Mouse (Mus musculus) embryonic stem cell, embryonic (primary cell): ENCODE data around the gene Tmem221.

Experiments
- CTCF ChIA-PET, 4 experiments: fragments of 300-600 bp in 2 of 4; fragments of 350-600 bp in 2 of 4; sonication (Branson Sonifier 250); formaldehyde crosslinking; loops; one replicate each; lab custom pipeline; 2022; ENCODE audit warnings: inconsistent platforms in 2 of 4; lab: Charles Lee
- POLR2A ChIA-PET, 4 experiments: fragments of 300-600 bp in 2 of 4; fragments of 350-600 bp in 2 of 4; sonication (Branson Sonifier 250); formaldehyde crosslinking; loops; one replicate each; lab custom pipeline; 2022; ENCODE audit warnings: antibody characterized with exemption in 4 of 4, inconsistent platforms in 1 of 4; lab: Charles Lee

Gene Tmem221

DNA sequence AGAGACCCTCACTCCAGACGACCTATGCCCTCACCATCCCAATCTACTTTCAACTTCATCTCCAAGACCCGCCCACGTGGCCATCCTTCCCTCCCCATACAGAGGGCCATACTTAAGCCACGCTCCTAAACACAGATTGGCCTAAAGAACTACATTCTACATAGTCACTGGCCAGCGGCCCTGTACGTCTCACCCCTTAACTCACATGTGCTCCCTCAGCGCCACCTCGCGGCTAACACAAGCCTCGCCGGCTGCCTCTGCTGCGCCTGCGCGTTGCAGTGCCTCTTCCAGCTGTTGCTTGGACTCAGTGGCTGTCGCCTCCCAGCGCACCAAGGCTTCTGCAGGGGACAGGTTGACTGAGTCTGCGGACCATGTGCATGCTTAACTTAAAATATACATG is 37.0 kb downstream of the Tmem221 start:
- ChIA-PET CTCF (interaction anchor here (0.5 to 2.9 kb wide), 41 partner anchors 9 to 682 kb away, joined by 3 to 15 read pairs (median 4); partner anchors contain the start of genes Gtpbp3 (in 2 of the 4), Arrdc2 (in 1 of the 4), Bst2 (in 1 of the 4) and Dda1 (in 1 of the 4)), POLR2A (interaction anchor here in 3 of 4 experiments (0.6 to 3.1 kb wide), 15 partner anchors 9 to 155 kb away, joined by 3 to 17 read pairs (median 3); partner anchors contain the start of genes Mrpl34 (in 2 of the 3), Jak3 (in 1 of the 3), Mvb12a (in 1 of the 3) and Plvap (in 1 of the 3))

DNA sequence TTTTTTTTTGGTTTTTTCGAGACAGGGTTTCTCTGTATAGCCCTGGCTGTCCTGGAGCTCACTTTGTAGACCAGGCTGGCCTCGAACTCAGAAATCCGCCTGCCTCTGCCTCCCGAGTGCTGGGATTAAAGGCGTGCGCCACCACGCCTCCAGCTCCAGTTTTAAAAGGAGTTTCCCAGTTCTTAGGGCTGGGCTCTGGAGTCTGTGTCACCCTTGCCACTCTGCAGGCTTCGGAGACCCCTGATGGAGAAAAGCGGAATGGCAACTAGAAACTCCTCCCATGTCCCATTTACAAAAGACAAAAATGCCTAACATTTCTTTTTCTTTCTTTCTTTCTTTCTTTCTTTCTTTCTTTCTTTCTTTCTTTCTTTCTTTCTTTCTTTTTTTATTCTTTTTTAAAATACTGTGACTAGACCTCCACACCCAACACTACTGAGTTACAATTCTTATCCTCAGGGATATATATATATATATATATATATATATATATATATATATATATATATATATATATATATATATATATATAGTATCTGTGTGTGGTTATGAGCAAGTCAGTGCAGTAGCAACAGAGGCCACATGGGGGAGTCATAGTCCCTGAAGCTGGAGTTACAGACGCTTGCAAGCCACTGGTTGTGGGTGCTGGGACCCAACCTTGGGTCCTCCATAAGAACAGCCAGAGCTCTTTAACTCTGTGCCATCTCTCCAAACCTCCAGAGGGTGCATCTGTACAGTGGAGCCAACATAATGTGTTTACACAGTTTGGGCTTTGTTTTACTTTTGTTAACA is 39.4 kb downstream of the Tmem221 start:
- ChIA-PET CTCF (interaction anchor here (0.5 to 3.2 kb wide), 94 partner anchors 7 to 994 kb away, joined by 3 to 47 read pairs (median 4); partner anchors contain the start of genes Mrpl34 (in 2 of the 4), Arrdc2 (in 1 of the 4), Bst2 (in 1 of the 4) and Colgalt1 (in 1 of the 4)), POLR2A (interaction anchor here (0.5 to 2.5 kb wide), 27 partner anchors 11 to 1742 kb away, joined by 3 to 14 read pairs (median 4); partner anchors contain the start of genes Abhd8 (in 1 of the 4), Bst2 (in 1 of the 4), Colgalt1 (in 1 of the 4) and Gtpbp3 (in 1 of the 4))

DNA sequence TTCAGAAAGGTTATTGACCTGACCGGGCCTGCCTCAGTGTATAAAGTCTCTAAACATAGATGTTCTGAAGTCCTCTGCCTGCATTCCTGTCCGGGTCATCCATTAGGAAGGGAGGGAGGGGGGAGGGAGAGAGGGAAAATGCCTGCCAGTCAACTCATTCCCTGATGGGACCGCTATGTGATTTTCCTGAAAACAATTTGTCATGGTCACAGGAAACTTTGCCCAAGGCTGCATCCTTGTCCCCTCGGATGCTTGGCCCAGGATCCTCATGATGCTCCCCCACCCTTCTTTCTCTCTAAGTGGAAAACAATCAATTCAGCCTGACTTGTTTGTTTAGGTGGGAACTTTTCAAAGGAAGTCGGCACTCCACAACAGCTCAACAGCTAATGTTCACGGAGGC is 41.9 kb downstream of the Tmem221 start:
- POLR2A ChIA-PET = interaction anchor here in 1 of 4 experiments (1.2 kb wide), 1 partner anchor 9 kb away, joined by 4 read pairs; no protein-coding TSS in a partner anchor
- CTCF ChIA-PET = interaction anchor here in 1 of 4 experiments (2.5 kb wide), 1 partner anchor 52 kb away, joined by 15 read pairs; the partner anchor contains the start of gene Mrpl34

DNA sequence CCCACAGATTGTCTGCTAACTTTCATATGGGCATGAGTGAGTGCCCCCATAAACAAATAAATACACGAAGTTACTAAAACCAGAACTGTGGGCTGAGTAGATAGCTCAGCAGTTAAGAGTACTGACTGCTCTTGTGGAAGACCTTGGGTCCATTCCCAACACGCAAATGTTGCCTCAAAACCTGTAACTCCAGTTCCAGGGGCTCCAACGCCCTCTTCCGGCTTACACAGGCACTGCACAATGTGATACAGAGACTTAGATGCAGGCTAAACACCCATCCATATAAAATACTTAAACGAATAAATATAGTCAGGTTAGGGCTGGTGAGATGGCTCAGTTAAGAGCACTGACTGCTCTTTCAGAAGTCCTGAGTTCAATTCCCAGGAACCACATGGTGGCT is 43.6 kb downstream of the Tmem221 start:
- ChIA-PET CTCF (interaction anchor here in 2 of 4 experiments (0.7 to 1.6 kb wide), 4 partner anchors 50 to 111 kb away, joined by 3 to 5 read pairs (median 4); partner anchors contain the start of gene Mrpl34 (in 1 of the 2)), POLR2A (interaction anchor here in 2 of 4 experiments (0.6 to 1.0 kb wide), 5 partner anchors 11 to 106 kb away, joined by 3 to 4 read pairs (median 3); partner anchors contain the start of gene Ccdc194 (in 1 of the 2))

DNA sequence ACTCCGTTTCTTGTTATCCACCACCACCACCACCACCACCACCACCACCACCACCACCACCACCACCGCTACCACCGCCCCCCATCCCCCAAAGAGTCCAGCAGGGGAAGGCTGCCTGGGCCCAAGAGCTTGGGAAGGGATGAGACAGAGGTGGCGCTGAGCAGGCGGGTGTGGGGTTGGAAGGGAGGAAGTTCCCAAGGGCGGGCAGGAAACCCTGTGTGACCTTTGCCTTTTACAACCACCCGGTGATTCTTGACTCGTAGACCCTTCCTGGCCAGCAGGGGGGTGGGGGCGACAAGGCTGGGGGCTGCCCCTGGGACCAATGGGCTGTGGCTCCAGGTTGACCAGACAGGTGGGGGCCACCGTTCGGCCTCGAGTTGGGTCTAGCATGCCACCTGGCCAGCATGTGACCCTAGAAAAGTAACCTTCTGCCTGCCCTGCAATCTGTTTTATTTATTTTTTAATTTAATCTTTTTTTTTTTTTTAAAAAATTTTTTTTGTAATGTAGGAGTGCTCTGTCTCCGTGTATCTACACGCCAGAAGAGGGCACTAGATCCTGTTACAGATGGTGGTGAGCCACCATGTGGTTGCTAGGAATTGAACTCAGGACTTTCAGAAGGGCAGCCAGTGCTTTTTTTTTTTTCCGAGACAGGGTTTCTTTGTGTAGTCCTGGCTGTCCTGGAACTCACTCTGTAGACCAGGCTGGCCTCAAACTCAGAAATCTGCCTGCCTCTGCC is 45.5 kb downstream of the Tmem221 start:
- CTCF ChIA-PET = interaction anchor here in 1 of 4 experiments (1.1 to 1.6 kb wide), 3 partner anchors 9 to 72 kb away, joined by 3 to 5 read pairs (median 5); no protein-coding TSS in a partner anchor
- POLR2A ChIA-PET = interaction anchor here in 2 of 4 experiments (0.6 to 0.9 kb wide), 4 partner anchors 26 to 786 kb away, joined by 3 to 5 read pairs (median 4); no protein-coding TSS in a partner anchor

DNA sequence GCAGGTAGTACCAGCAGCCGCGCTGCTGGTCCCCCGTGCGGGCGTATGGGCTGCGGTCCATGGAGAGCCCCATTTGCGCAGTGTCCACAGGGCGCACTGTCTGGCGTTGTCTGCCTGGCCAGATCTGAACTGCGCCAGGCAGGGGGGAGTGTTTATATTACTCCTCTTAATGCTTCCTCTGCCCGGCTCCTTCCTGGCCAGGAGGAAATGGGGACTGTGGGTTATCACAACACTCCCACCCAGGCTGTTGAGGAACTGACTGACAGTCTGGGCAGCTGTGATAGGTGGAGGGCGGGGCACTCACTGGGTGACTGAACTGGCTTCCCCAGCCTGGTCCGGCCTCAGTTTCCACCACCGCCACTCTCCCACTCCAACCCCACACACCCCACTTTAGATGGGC is 47.0 kb downstream of the Tmem221 start, which contains the start of gene Plvap:
Plvap (minus strand) TSS at position 109 of the 400 bp plus-strand sequence.
- CTCF ChIA-PET = interaction anchor here in 1 of 4 experiments (1.0 to 1.7 kb wide), 3 partner anchors 10 to 16 kb away, joined by 3 to 5 read pairs (median 4); no protein-coding TSS in a partner anchor
- POLR2A ChIA-PET = interaction anchor here in 1 of 4 experiments (0.5 to 1.9 kb wide), 3 partner anchors 10 to 159 kb away, joined by 3 to 4 read pairs (median 4); partner anchors contain the start of gene Bst2

DNA sequence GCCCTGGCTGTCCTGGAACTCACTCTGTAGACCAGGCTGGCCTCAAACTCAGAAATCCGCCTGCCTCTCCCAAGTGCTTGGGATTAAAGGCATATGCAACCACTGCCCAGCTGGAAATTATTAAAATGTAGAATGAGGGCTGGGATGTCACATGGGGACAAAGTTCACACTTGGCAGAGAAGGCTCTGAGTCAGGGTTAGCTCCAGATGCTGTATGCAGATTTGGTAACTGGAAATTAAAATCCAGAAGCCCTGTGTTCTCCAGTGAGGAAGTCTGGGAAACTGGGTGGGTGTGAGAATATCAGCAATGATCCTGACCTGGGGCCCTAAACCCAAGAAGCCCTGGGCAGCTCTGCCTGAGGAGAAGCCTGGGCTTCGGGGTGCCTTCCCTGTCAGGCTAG is 49.4 kb downstream of the Tmem221 start:
- POLR2A ChIA-PET = interaction anchor here in 3 of 4 experiments (0.7 to 4.3 kb wide), 21 partner anchors 10 to 125 kb away, joined by 3 to 50 read pairs (median 11); partner anchors contain the start of genes Ccdc194 (in 1 of the 3), Dda1 (in 1 of the 3), Gtpbp3 (in 1 of the 3) and Mrpl34 (in 1 of the 3)

DNA sequence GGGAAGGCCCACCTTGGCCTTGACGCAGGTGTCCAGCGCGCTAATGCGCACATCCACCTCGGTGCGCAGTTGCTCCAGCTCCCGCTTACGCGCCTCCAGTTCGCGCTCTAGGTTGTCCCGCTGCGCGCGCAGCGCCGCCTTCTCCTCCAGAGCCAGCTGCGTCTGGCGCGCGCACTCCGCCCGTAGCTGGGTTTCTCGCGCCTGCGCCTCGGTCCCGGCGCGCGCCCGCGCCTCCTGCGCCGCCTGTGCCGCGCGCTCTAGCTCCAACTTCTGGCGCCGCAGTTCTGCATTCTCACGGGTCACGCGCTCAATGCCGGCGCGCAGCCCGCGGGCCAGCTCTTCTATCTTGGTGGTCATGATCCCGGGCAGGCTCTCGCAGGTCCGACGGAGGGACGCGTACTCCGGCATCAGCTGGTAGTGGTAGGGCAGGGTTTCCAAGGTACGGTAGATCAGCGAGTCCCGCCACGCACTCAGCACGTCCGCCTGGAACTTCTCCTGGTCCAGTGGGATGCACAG is 51.0 kb downstream of the Tmem221 start:
- ChIA-PET CTCF (interaction anchor here (0.5 to 4.4 kb wide), 42 partner anchors 9 to 610 kb away, joined by 3 to 47 read pairs (median 5); partner anchors contain the start of genes Mrpl34 (in 3 of the 4), Dda1 (in 1 of the 4), Nr2f6 (in 1 of the 4) and Rpl18a (in 1 of the 4)), POLR2A (interaction anchor here (0.6 to 4.3 kb wide), 83 partner anchors 9 to 809 kb away, joined by 3 to 50 read pairs (median 4); partner anchors contain the start of genes Colgalt1 (in 3 of the 4), Mvb12a (in 3 of the 4), Arrdc2 (in 2 of the 4) and Ccdc194 (in 2 of the 4))

More for the DNA sequence above, 49.4 kb downstream of the Tmem221 start:
- CTCF ChIA-PET = interaction anchor here (0.5 to 4.4 kb wide), 16 partner anchors 9 to 689 kb away, joined by 3 to 47 read pairs (median 9); no protein-coding TSS in a partner anchor

DNA sequence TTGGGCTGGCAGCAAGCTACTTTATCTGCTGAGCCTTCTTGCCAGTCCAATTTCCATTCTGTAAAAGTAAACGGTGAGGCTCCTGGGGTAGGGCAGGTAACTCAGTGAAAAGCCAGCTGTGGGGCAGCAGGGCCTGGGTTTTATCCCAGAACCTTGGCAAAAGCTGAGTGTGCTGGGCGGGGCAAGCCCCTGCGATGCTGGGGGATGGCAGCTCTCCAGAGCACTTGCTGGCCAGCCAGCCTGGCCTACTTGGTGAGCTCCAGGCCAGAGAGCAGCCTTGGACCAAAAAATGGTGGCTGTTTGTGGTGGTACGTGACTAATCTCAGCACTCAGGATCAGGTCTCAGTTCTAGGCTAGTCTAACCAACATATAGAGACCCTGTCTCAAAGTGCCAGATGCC is 52.7 kb downstream of the Tmem221 start:
- POLR2A ChIA-PET = interaction anchor here in 3 of 4 experiments (1.1 to 3.9 kb wide), 3 partner anchors 28 to 666 kb away, joined by 3 to 34 read pairs (median 5); partner anchors contain the start of genes Arrdc2 (in 1 of the 3) and Mvb12a (in 1 of the 3)
- CTCF ChIA-PET = interaction anchor here (0.6 to 4.4 kb wide), 6 partner anchors 13 to 184 kb away, joined by 3 to 14 read pairs (median 3); no protein-coding TSS in a partner anchor

DNA sequence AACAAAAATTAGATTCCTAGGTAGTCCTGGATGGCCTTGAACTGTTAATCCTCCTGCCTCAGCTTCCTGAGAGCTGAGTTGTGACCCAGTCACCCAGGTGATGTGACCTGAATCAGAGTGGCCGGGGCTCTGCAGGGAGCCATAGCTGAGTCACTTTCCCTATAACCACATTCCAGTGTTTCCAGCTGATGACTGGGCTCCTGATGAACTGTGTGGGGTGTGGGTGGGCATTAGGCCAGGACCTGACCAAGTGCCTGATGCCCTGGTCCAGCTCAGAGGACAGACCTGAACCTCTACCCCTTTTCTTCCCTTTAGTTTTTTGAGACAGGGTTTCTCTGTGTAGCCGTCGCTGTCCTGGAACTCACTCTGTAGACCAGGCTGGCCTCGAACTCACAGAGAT is 53.3 kb downstream of the Tmem221 start:
- ChIA-PET CTCF (interaction anchor here in 3 of 4 experiments (0.6 to 4.4 kb wide), 5 partner anchors 13 to 183 kb away, joined by 3 to 14 read pairs (median 3); no protein-coding TSS in a partner anchor), POLR2A (interaction anchor here in 2 of 4 experiments (1.1 to 3.9 kb wide), 2 partner anchors 28 to 666 kb away, joined by 3 to 34 read pairs; partner anchors contain the start of gene Arrdc2 (in 1 of the 2))

DNA sequence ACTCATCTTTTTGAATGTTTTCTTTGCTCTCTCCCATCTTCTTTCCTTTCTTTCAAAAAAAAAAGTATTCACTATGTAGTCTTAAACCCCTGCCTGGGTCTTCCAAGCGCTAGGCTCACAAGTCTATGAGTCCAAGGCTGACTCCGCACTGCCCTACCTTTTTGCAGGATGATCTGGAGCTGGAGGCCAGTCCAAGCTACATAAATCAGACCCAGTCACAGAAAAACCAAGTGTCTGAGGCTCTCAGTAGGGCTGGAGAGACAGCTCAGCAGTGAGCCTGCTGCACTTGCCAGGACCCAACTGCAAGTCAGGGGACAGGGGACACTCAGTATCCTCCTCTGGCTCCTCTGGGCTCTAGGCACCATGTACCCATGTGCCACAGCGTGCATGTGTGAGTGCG is 54.3 kb downstream of the Tmem221 start:
- ChIA-PET CTCF (interaction anchor here in 1 of 4 experiments (0.6 kb wide), 1 partner anchor 19 kb away, joined by 3 read pairs; no protein-coding TSS in a partner anchor), POLR2A (interaction anchor here in 1 of 4 experiments (0.6 kb wide), 1 partner anchor 33 kb away, joined by 4 read pairs; no protein-coding TSS in a partner anchor)
